Comparison of ENCODE assay signal across 10 mouse cellular contexts in the genomic region with DNA sequence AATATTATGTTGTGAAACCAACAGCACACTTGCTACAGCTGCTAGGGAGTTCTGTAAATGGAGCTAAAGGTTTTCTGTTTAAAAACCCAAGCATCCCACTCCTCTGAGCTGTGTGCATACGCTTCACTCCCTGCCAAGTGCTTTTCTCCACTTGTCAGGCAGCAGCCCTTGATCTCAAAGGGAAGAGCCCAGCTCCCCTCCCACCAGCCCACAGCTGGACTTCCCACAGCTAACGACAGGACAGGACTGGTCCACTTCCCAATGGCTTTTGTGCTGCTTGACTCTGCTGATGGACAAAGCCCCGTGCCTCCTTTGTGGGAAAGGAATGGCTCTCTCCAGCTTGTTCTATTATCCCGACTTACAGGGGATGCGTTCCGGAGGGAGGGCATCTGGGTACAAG.
DNase-seq lines count a peak whose midpoint lies in the region; ATAC-seq and TF ChIP-seq lines count a peak whose summit lies in the region.
"Had no signal": no experiment of that assay in that cellular context is flagged by ENCODE, and none has a peak within 500 bp of the region (broad histone marks: within the 10 kb centered on the region; RNA-seq: fewer than 3 reads in every experiment).

No protein-coding gene starts in this region.

- H3K36me3 ChIP-seq in heart, embryonic 13.5 days: no peaks in the 10 kb centered on the region
- no peaks in the 10 kb centered on the region for H3K36me3 ChIP-seq in hindbrain, embryonic 11.5 days (ENCODE audit: control insufficient read depth, insufficient read depth, low read length)
- H3K36me3 ChIP-seq in midbrain, embryonic 14.5 days (ENCODE audit: control insufficient read depth, insufficient read depth, low read length): no peaks in the 10 kb centered on the region

- DNase-seq in heart, postnatal 25 days (ENCODE audit: low spot score): no peak
- peak; percentile 77 for DNase-seq in embryo, embryonic 10.5 days (ENCODE audit: low spot score)
- DNase-seq in hindbrain, embryonic 11.5 days (ENCODE audit: low spot score): peak; percentile 72
- DNase-seq in midbrain, embryonic 14.5 days: peak; percentile 67
- no peak for DNase-seq in ovary, postnatal 14 days (ENCODE audit: low spot score)
- no peak for DNase-seq in cerebellum, adult 2 months

- no peak for TF ChIP-seq CTCF in cerebellum, adult 2 months (IDR thresholded peaks at IDR 0.05; ENCODE audit: borderline replicate concordance, insufficient read depth, low read depth, low read length)

- H3K4me3 ChIP-seq in heart, embryonic 13.5 days: no peak overlapping the region
- H3K4me3 ChIP-seq in hindbrain, embryonic 11.5 days (ENCODE audit: low read depth, low read length): no peak overlapping the region
- no peak overlapping the region for H3K4me3 ChIP-seq in midbrain, embryonic 14.5 days (replicated peaks; ENCODE audit: low read depth, low read length)
- H3K4me3 ChIP-seq in cerebellum, adult 2 months (replicated peaks; ENCODE audit: insufficient read depth, low read depth, low read length): no peak overlapping the region

- no peak for TF ChIP-seq POLR2A in cerebellum, adult 2 months (IDR thresholded peaks at IDR 0.05; ENCODE audit: borderline replicate concordance, insufficient read depth, low read length)

- no peak overlapping the region for H3K27ac ChIP-seq in heart, embryonic 13.5 days (replicated peaks)
- no peak overlapping the region; the same call in 1 of the 2 replicates for H3K27ac ChIP-seq in hindbrain, embryonic 11.5 days (ENCODE audit: low read depth, low read length)
- peak overlapping the region; percentile 54 for H3K27ac ChIP-seq in midbrain, embryonic 14.5 days (replicated peaks; ENCODE audit: low read depth, low read length)
- no peak overlapping the region for H3K27ac ChIP-seq in cerebellum, adult 2 months (ENCODE audit: insufficient read depth, low read length)
- H3K27ac ChIP-seq: kidney, postnatal 0 days; liver, embryonic 14.5 days had no signal

- peaks cover 12% of the 10 kb centered on the region for H3K9me3 ChIP-seq in heart, embryonic 13.5 days
- no peaks in the 10 kb centered on the region; the same call in 1 of the 2 replicates for H3K9me3 ChIP-seq in hindbrain, embryonic 11.5 days (ENCODE audit: control insufficient read depth, low read length)
- H3K9me3 ChIP-seq in midbrain, embryonic 14.5 days (ENCODE audit: control insufficient read depth, low read length): 0 out of 2 replicates have a peak, but pooled peaks cover 5% of the 10 kb centered on the region

- no peaks in the 10 kb centered on the region for H3K27me3 ChIP-seq in heart, embryonic 13.5 days (replicated peaks)
- no peaks in the 10 kb centered on the region for H3K27me3 ChIP-seq in hindbrain, embryonic 11.5 days (ENCODE audit: control insufficient read depth, insufficient read depth, low read length)
- no peaks in the 10 kb centered on the region for H3K27me3 ChIP-seq in midbrain, embryonic 14.5 days (ENCODE audit: control insufficient read depth, insufficient read depth, low read length)
- H3K27me3 ChIP-seq in cerebellum, adult 2 months (ENCODE audit: control insufficient read depth, insufficient read depth, low read length): no peaks in the 10 kb centered on the region

- 41% methylated on average over 6 of the region's 6 CpGs for WGBS in heart, embryonic 13.5 days
- 12% methylated on average over 6 of the region's 6 CpGs for WGBS in hindbrain, embryonic 11.5 days
- WGBS in midbrain, embryonic 14.5 days: under 1% methylated on average over 6 of the region's 6 CpGs
- 37% methylated on average over 6 of the region's 6 CpGs for WGBS in cerebellum, adult 2 months

- no peak; the same call in 1 of the 2 replicates for ATAC-seq in heart, embryonic 13.5 days (ENCODE audit: extremely low read depth, insufficient number of reproducible peaks, low FRiP score, low TSS enrichment)
- ATAC-seq in hindbrain, embryonic 11.5 days (ENCODE audit: low FRiP score): peak; percentile 79
- peak; percentile 39; the same call in 1 of the 2 replicates for ATAC-seq in midbrain, embryonic 14.5 days (ENCODE audit: low FRiP score, low TSS enrichment)
- ATAC-seq in megakaryocyte-erythroid progenitor cell, adult 5-6 weeks (replicated peaks; ENCODE audit: low FRiP score, low TSS enrichment, poor library complexity, severe bottlenecking): no peak

- intact Hi-C loops in heart, postnatal 25 days (cut with DNase I): loop anchor here (10.0 kb wide), 1 partner anchor 99 kb away; no protein-coding TSS in a partner anchor

- peak overlapping the region; percentile 10 for H3K4me2 ChIP-seq in heart, embryonic 13.5 days
- peak overlapping the region; percentile 19 for H3K4me2 ChIP-seq in hindbrain, embryonic 11.5 days (replicated peaks; ENCODE audit: low read depth, low read length)
- H3K4me2 ChIP-seq in midbrain, embryonic 14.5 days (ENCODE audit: low read length): peak overlapping the region; percentile 35

- peaks cover 27% of the 10 kb centered on the region for H3K4me1 ChIP-seq in heart, embryonic 13.5 days
- peaks cover 22% of the 10 kb centered on the region for H3K4me1 ChIP-seq in hindbrain, embryonic 11.5 days (replicated peaks; ENCODE audit: control insufficient read depth, insufficient read depth, low read length)
- H3K4me1 ChIP-seq in midbrain, embryonic 14.5 days (ENCODE audit: control insufficient read depth, insufficient read depth, low read length): peaks cover 25% of the 10 kb centered on the region
- H3K4me1 ChIP-seq in cerebellum, adult 2 months (ENCODE audit: control insufficient read depth, insufficient read depth, low read length): peaks cover 51% of the 10 kb centered on the region

- no peak overlapping the region for H3K9ac ChIP-seq in heart, embryonic 13.5 days
- H3K9ac ChIP-seq in hindbrain, embryonic 11.5 days (ENCODE audit: low read depth, low read length): peak overlapping the region; percentile 12; the same call in 1 of the 2 replicates
- H3K9ac ChIP-seq in midbrain, embryonic 14.5 days (replicated peaks; ENCODE audit: low read length): no peak overlapping the region; the same call in 1 of the 2 replicates
- H3K9ac ChIP-seq: liver, embryonic 14.5 days had no signal

Comparison
In these comparisons a context has a peak if more than half of its experiments do, and no peak if none do; other contexts are left out.
1. ATAC-seq: peak in hindbrain, embryonic 11.5 days (single experiment) and midbrain, embryonic 14.5 days (single experiment); none in heart, embryonic 13.5 days (single experiment) and megakaryocyte-erythroid progenitor cell, adult 5-6 weeks (single experiment).
2. DNase-seq: peak in embryo, embryonic 10.5 days (single experiment), hindbrain, embryonic 11.5 days (single experiment) and midbrain, embryonic 14.5 days (single experiment); none in heart, postnatal 25 days (single experiment), ovary, postnatal 14 days (single experiment) and cerebellum, adult 2 months (0 of 2).
3. Peak in every context shown above with its lines, with median percentiles within 50 percentile points of each other: H3K4me2 ChIP-seq.